Mouse (Mus musculus) spleen, postnatal 14 days (tissue): ENCODE measurements around the gene Ly6g6c.

Source experiments
- DNase-seq, 2 experiments: peaks; one replicate each; pipeline ENCODE4 v3.0.0; 2021 to 2022; ENCODE audit warnings: low spot score in 2 of 2

The Ly6g6c gene

GRCm38 (mm10) chr17:35064951-35065947 is at the start of gene Ly6g6c:
TSS of gene Ly6g6c (plus strand) at chr17:35065388.
- no peak for DNase-seq

- DNase-seq, result no peak
These were observed 48.8 kb upstream of the Ly6g6c start, which contains the start of gene Vwa7 for GRCm38 (mm10) chr17:35016376-35016775. TSS of gene Vwa7 (plus strand) at chr17:35016579.

- DNase-seq, result no peak
These were observed 48.1 kb upstream of the Ly6g6c start for GRCm38 (mm10) chr17:35016791-35017705.

GRCm38 (mm10) chr17:35017706-35018030 is 47.5 kb upstream of the Ly6g6c start:
- no peak for DNase-seq

GRCm38 (mm10) chr17:35018171-35018570 is 47.0 kb upstream of the Ly6g6c start:
- no peak for DNase-seq

- DNase-seq, result no peak
These were observed 45.3 kb upstream of the Ly6g6c start for GRCm38 (mm10) chr17:35019894-35020293.

GRCm38 (mm10) chr17:35020551-35020950 is 44.6 kb upstream of the Ly6g6c start:
- no peak for DNase-seq

- peak; percentile 75 to 89 for DNase-seq
These were observed 43.9 kb upstream of the Ly6g6c start for GRCm38 (mm10) chr17:35021163-35021808.

GRCm38 (mm10) chr17:35021842-35022477 is 43.2 kb upstream of the Ly6g6c start:
- DNase-seq, result no peak

GRCm38 (mm10) chr17:35022541-35023060 is 42.6 kb upstream of the Ly6g6c start:
- DNase-seq, result no peak

- no peak for DNase-seq
These were observed 42.0 kb upstream of the Ly6g6c start for GRCm38 (mm10) chr17:35023221-35023620.

- no peak for DNase-seq
These were observed 41.4 kb upstream of the Ly6g6c start for GRCm38 (mm10) chr17:35023756-35024155.

- DNase-seq, result no peak
These were observed 40.9 kb upstream of the Ly6g6c start for GRCm38 (mm10) chr17:35024261-35024660.

GRCm38 (mm10) chr17:35024691-35025488 is 40.3 kb upstream of the Ly6g6c start:
- DNase-seq, result no peak

GRCm38 (mm10) chr17:35026206-35026605 is 39.0 kb upstream of the Ly6g6c start:
- no peak for DNase-seq

- DNase-seq, result no peak
These were observed 37.7 kb upstream of the Ly6g6c start, which contains the start of gene Sapcd1 for GRCm38 (mm10) chr17:35027277-35028068. TSS of gene Sapcd1 (minus strand) at chr17:35028016.

- no peak for DNase-seq
These were observed 36.9 kb upstream of the Ly6g6c start for GRCm38 (mm10) chr17:35028315-35028714.

- DNase-seq, result no peak
These were observed 35.3 kb upstream of the Ly6g6c start for GRCm38 (mm10) chr17:35029691-35030532.
